Mouse (Mus musculus): ENCODE data around the gene 9930111J21Rik2. TPM values are rescaled to one million over a fixed set of nuclear protein-coding genes. Genes with fewer than 3 reads are reported as not detected.
"Not testable (repeated sequence)": the region's sequence is repeated elsewhere in the genome, so short reads cannot be mapped to it uniquely, and the experiment has no call there.

Gene 9930111J21Rik2
- polyA plus RNA-seq, 1 experiment from 2014 or later: 0.32 TPM

- H3K9me3 ChIP-seq: no peaks in the 10 kb centered on the region
- peaks cover 8% of the 10 kb centered on the region for H3K4me1 ChIP-seq
- no peak overlapping the region for H3K27ac ChIP-seq
- no peak overlapping the region for H3K4me3 ChIP-seq
- no peak for DNase-seq (ENCODE audit: extremely low spot score, low spot score)
- WGBS: 85% methylated on average over 6 of the region's 6 CpGs
- H3K36me3 ChIP-seq (replicated peaks): no peaks in the 10 kb centered on the region
- no peaks in the 10 kb centered on the region for H3K27me3 ChIP-seq (ENCODE audit: poor library complexity, severe bottlenecking)
Measured at GRCm38 (mm10) chr11:49086858-49087361, 35.9 kb upstream of the 9930111J21Rik2 start.

- no peaks in the 10 kb centered on the region for H3K36me3 ChIP-seq (replicated peaks)
Measured at GRCm38 (mm10) chr11:49084875-49085274, 33.8 kb upstream of the 9930111J21Rik2 start.

GRCm38 (mm10) chr11:49084385-49084784 is 33.3 kb upstream of the 9930111J21Rik2 start:
- H3K36me3 ChIP-seq (replicated peaks): no peaks in the 10 kb centered on the region
- no peaks in the 10 kb centered on the region for H3K27me3 ChIP-seq (ENCODE audit: poor library complexity, severe bottlenecking)
- no peak for DNase-seq (ENCODE audit: extremely low spot score, low spot score)
- no peaks in the 10 kb centered on the region for H3K9me3 ChIP-seq
- H3K4me1 ChIP-seq: peaks cover 8% of the 10 kb centered on the region
- no peak overlapping the region for H3K27ac ChIP-seq
- WGBS: 88% methylated on average over 1 of the region's 1 CpGs
- H3K4me3 ChIP-seq: no peak overlapping the region

More at GRCm38 (mm10) chr11:49084875-49085274, 33.8 kb upstream of the 9930111J21Rik2 start:
- H3K9me3 ChIP-seq: no peaks in the 10 kb centered on the region
- no peak for DNase-seq (ENCODE audit: extremely low spot score, low spot score)
- WGBS: 54% methylated on average over 3 of the region's 3 CpGs
- peaks cover 8% of the 10 kb centered on the region for H3K4me1 ChIP-seq
- H3K4me3 ChIP-seq: no peak overlapping the region
- no peaks in the 10 kb centered on the region for H3K27me3 ChIP-seq (ENCODE audit: poor library complexity, severe bottlenecking)
- H3K27ac ChIP-seq: no peak overlapping the region

GRCm38 (mm10) chr11:49083808-49084207 is 32.8 kb upstream of the 9930111J21Rik2 start:
- H3K9me3 ChIP-seq: no peaks in the 10 kb centered on the region
- no peak overlapping the region for H3K4me3 ChIP-seq
- peaks cover 8% of the 10 kb centered on the region for H3K4me1 ChIP-seq
- WGBS: 82% methylated on average over 3 of the region's 3 CpGs
- no peaks in the 10 kb centered on the region for H3K36me3 ChIP-seq (replicated peaks)
- DNase-seq (ENCODE audit: extremely low spot score, low spot score): no peak
- H3K27ac ChIP-seq: no peak overlapping the region
- no peaks in the 10 kb centered on the region for H3K27me3 ChIP-seq (ENCODE audit: poor library complexity, severe bottlenecking)

- Histone ChIP-seq H3K4me1 (peaks cover 4% of the 10 kb centered on the region), H3K4me3 (no peak overlapping the region), H3K9me3 (no peaks in the 10 kb centered on the region), H3K36me3 (replicated peaks) (no peaks in the 10 kb centered on the region), H3K27me3 (ENCODE audit: poor library complexity, severe bottlenecking) (no peaks in the 10 kb centered on the region), H3K27ac (no peak overlapping the region)
- no peak for DNase-seq (ENCODE audit: extremely low spot score, low spot score)
- 88% methylated on average over 1 of the region's 1 CpGs for WGBS
Measured at GRCm38 (mm10) chr11:49083146-49083545, 32.1 kb upstream of the 9930111J21Rik2 start.

- no peaks in the 10 kb centered on the region for H3K9me3 ChIP-seq
- H3K4me3 ChIP-seq: no peak overlapping the region
- WGBS: 79% methylated on average over 3 of the region's 3 CpGs
- no peaks in the 10 kb centered on the region for H3K27me3 ChIP-seq (ENCODE audit: poor library complexity, severe bottlenecking)
- no peak overlapping the region for H3K27ac ChIP-seq
- DNase-seq (ENCODE audit: extremely low spot score, low spot score): no peak
- H3K4me1 ChIP-seq: no peaks in the 10 kb centered on the region
- H3K36me3 ChIP-seq (replicated peaks): no peaks in the 10 kb centered on the region
Measured at GRCm38 (mm10) chr11:49081886-49082285, 30.8 kb upstream of the 9930111J21Rik2 start.

GRCm38 (mm10) chr11:49081356-49081755 is 30.3 kb upstream of the 9930111J21Rik2 start:
- WGBS: 88% methylated on average over 4 of the region's 4 CpGs
- no peaks in the 10 kb centered on the region for H3K9me3 ChIP-seq

GRCm38 (mm10) chr11:49080636-49081035 is 29.6 kb upstream of the 9930111J21Rik2 start:
- no peak overlapping the region for H3K27ac ChIP-seq
- no peak for DNase-seq (ENCODE audit: extremely low spot score, low spot score)
- 81% methylated on average over 1 of the region's 1 CpGs for WGBS
- no peaks in the 10 kb centered on the region for H3K36me3 ChIP-seq (replicated peaks)
- H3K27me3 ChIP-seq (ENCODE audit: poor library complexity, severe bottlenecking): no peaks in the 10 kb centered on the region
- no peak overlapping the region for H3K4me3 ChIP-seq
- no peaks in the 10 kb centered on the region for H3K9me3 ChIP-seq
- H3K4me1 ChIP-seq: no peaks in the 10 kb centered on the region

More at GRCm38 (mm10) chr11:49081356-49081755, 30.3 kb upstream of the 9930111J21Rik2 start:
- DNase-seq (ENCODE audit: extremely low spot score, low spot score): no peak
- no peak overlapping the region for H3K27ac ChIP-seq
- no peaks in the 10 kb centered on the region for H3K4me1 ChIP-seq
- no peaks in the 10 kb centered on the region for H3K36me3 ChIP-seq (replicated peaks)
- H3K27me3 ChIP-seq (ENCODE audit: poor library complexity, severe bottlenecking): no peaks in the 10 kb centered on the region
- no peak overlapping the region for H3K4me3 ChIP-seq

GRCm38 (mm10) chr11:49078719-49079118 is 27.7 kb upstream of the 9930111J21Rik2 start:
- WGBS: 93% methylated on average over 3 of the region's 3 CpGs
- no peaks in the 10 kb centered on the region for H3K4me1 ChIP-seq
- no peaks in the 10 kb centered on the region for H3K27me3 ChIP-seq (ENCODE audit: poor library complexity, severe bottlenecking)

GRCm38 (mm10) chr11:49077012-49077411 is 26.0 kb upstream of the 9930111J21Rik2 start:
- Histone ChIP-seq H3K36me3 (replicated peaks) (no peaks in the 10 kb centered on the region), H3K4me3 (no peak overlapping the region), H3K27ac (no peak overlapping the region), H3K4me1 (no peaks in the 10 kb centered on the region), H3K27me3 (ENCODE audit: poor library complexity, severe bottlenecking) (no peaks in the 10 kb centered on the region), H3K9me3 (no peaks in the 10 kb centered on the region)
- no peak for DNase-seq (ENCODE audit: extremely low spot score, low spot score)
- 84% methylated on average over 1 of the region's 1 CpGs for WGBS

More at GRCm38 (mm10) chr11:49078719-49079118, 27.7 kb upstream of the 9930111J21Rik2 start:
- no peak for DNase-seq (ENCODE audit: extremely low spot score, low spot score)
- H3K4me3 ChIP-seq: no peak overlapping the region
- no peaks in the 10 kb centered on the region for H3K9me3 ChIP-seq
- no peak overlapping the region for H3K27ac ChIP-seq
- no peaks in the 10 kb centered on the region for H3K36me3 ChIP-seq (replicated peaks)

GRCm38 (mm10) chr11:49076001-49076757 is 25.1 kb upstream of the 9930111J21Rik2 start, which contains the start of gene Ifi47:
Ifi47 (plus strand) TSS chr11:49076587.
- H3K4me1 ChIP-seq; H3K27me3 ChIP-seq (ENCODE audit: poor library complexity, severe bottlenecking); DNase-seq (ENCODE audit: extremely low spot score, low spot score); H3K36me3 ChIP-seq (replicated peaks); H3K4me3 ChIP-seq; H3K9me3 ChIP-seq; H3K27ac ChIP-seq: not testable (repeated sequence)
- 89% methylated on average over 6 of the region's 6 CpGs for WGBS

GRCm38 (mm10) chr11:49068358-49068757 is 17.3 kb upstream of the 9930111J21Rik2 start:
- H3K27me3 ChIP-seq (ENCODE audit: poor library complexity, severe bottlenecking): no peaks in the 10 kb centered on the region
- no peaks in the 10 kb centered on the region for H3K36me3 ChIP-seq (replicated peaks)
- no peak overlapping the region for H3K4me3 ChIP-seq
- H3K4me1 ChIP-seq: no peaks in the 10 kb centered on the region
- no peak for DNase-seq (ENCODE audit: extremely low spot score, low spot score)
- H3K27ac ChIP-seq: no peak overlapping the region
- 92% methylated on average over 1 of the region's 1 CpGs for WGBS
- H3K9me3 ChIP-seq: no peaks in the 10 kb centered on the region

- not testable (repeated sequence) for DNase-seq (ENCODE audit: extremely low spot score, low spot score); H3K4me1 ChIP-seq; H3K27me3 ChIP-seq (ENCODE audit: poor library complexity, severe bottlenecking); H3K27ac ChIP-seq; H3K9me3 ChIP-seq; H3K4me3 ChIP-seq; H3K36me3 ChIP-seq (replicated peaks)
- WGBS: 81% methylated on average over 5 of the region's 5 CpGs
Measured at GRCm38 (mm10) chr11:49063713-49064469, 12.8 kb upstream of the 9930111J21Rik2 start, which contains the start of gene Tgtp2. Tgtp2 (minus strand) TSS chr11:49064206.
